Mouse (Mus musculus): Measurements from ENCODE around the gene Ccr8. TPM values are rescaled to one million over a fixed set of nuclear protein-coding genes. Genes with fewer than 3 reads are reported as not detected.
"Not testable (repeated sequence)": the region's sequence is repeated elsewhere in the genome, so short reads cannot be mapped to it uniquely, and the experiment has no call there.

Gene Ccr8
- polyA plus RNA-seq, 1 experiment from 2014 or later, result 0.07 TPM

DNA sequence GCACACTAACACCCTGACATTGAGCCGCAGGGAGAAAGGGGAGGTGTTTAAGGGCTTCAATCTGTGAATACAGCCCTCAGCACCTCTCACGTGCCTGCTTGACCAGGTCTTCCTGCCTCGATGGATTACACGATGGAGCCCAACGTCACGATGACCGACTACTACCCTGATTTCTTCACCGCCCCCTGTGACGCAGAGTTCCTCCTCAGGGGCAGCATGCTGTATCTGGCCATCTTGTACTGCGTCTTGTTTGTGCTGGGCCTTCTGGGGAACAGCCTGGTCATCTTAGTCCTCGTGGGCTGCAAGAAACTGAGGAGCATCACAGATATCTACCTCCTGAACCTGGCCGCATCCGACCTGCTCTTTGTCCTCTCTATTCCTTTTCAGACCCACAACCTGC, 1.8 kb downstream of the Ccr8 start:
- no peaks in the 10 kb centered on the region for H3K36me3 ChIP-seq (ENCODE audit: control insufficient read depth, insufficient read depth, low read length)
- no peak overlapping the region for H3K9ac ChIP-seq (ENCODE audit: low read length)
- WGBS, result 88% methylated on average over 13 of the region's 13 CpGs
- TF ChIP-seq CTCF (IDR thresholded peaks at IDR 0.05; ENCODE audit: low read depth), result no peak
- no peak overlapping the region for H3K27ac ChIP-seq (replicated peaks)
- no peak for DNase-seq (ENCODE audit: low spot score)
- H3K9me3 ChIP-seq (ENCODE audit: control insufficient read depth, low read length), result no peaks in the 10 kb centered on the region
- no peaks in the 10 kb centered on the region for H3K4me1 ChIP-seq (replicated peaks; ENCODE audit: control insufficient read depth, insufficient read depth)
- ATAC-seq (ENCODE audit: low FRiP score, low TSS enrichment), result no peak
- H3K4me2 ChIP-seq (replicated peaks; ENCODE audit: low read depth), result no peak overlapping the region
- no peaks in the 10 kb centered on the region for H3K27me3 ChIP-seq (ENCODE audit: control insufficient read depth, insufficient read depth, low read length)
- H3K4me3 ChIP-seq (ENCODE audit: low read depth, low read length), result no peak overlapping the region

DNA sequence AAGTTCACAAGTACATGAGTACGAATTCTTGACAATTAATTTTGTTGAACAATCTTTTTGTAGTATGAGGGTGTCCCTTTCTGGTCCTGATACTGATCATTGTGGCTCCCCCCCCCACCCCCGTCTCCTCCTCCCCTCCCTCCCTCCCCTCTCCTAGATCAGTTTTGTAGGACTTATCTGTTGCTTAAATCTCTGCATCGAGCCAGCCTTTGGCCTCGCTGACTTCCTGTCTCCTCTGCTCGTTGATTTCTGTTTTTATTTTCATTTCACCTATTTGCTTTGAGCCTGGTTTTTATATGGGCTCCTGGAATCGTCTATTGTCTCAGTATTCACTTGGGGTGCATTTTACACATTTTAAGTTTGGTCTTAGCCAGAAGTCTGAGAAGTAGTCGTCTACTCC, 4.0 kb downstream of the Ccr8 start:
- DNase-seq (ENCODE audit: low spot score), result no peak

DNA sequence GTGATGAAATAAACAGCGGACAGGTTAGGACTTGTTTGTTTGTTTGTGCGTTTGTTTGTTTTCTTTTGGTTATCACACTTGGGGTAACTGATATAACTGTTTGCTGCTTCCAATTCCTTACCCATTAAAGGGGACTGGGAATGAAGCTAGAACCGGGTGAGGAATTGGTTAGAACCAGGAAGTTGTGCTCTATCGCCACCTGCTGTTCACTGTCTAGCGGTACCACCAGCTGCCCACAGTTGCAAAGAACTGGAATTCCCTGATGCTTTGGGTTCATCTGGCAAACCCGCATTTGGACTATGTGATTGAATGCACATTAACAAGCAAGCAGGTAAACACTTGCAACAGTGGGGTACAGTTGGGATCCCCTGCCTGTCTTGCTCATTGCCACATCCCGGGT, 6.8 kb downstream of the Ccr8 start:
- Histone ChIP-seq H3K4me2 (replicated peaks; ENCODE audit: low read depth) (no peak overlapping the region), H3K36me3 (ENCODE audit: control insufficient read depth, insufficient read depth, low read length) (no peaks in the 10 kb centered on the region), H3K9me3 (ENCODE audit: control insufficient read depth, low read length) (no peaks in the 10 kb centered on the region), H3K4me1 (replicated peaks; ENCODE audit: control insufficient read depth, insufficient read depth) (no peaks in the 10 kb centered on the region), H3K27me3 (ENCODE audit: control insufficient read depth, insufficient read depth, low read length) (no peaks in the 10 kb centered on the region), H3K4me3 (ENCODE audit: low read depth, low read length) (no peak overlapping the region), H3K9ac (ENCODE audit: low read length) (no peak overlapping the region), H3K27ac (replicated peaks) (no peak overlapping the region)
- TF ChIP-seq CTCF (IDR thresholded peaks at IDR 0.05; ENCODE audit: low read depth) (peak; percentile 93), EP300 (optimal IDR thresholded peaks at IDR 0.05) (no peak)
- ATAC-seq (ENCODE audit: low FRiP score, low TSS enrichment) (peak; percentile 74), DNase-seq (ENCODE audit: low spot score) (peak; percentile 73)
- 20% methylated on average over 7 of the region's 7 CpGs for WGBS

More for the DNA sequence above, 4.0 kb downstream of the Ccr8 start:
- Histone ChIP-seq H3K4me1 (replicated peaks; ENCODE audit: control insufficient read depth, insufficient read depth) (no peaks in the 10 kb centered on the region), H3K27ac (replicated peaks) (no peak overlapping the region), H3K4me2 (replicated peaks; ENCODE audit: low read depth) (no peak overlapping the region), H3K9me3 (ENCODE audit: control insufficient read depth, low read length) (no peaks in the 10 kb centered on the region), H3K9ac (ENCODE audit: low read length) (no peak overlapping the region), H3K4me3 (ENCODE audit: low read depth, low read length) (no peak overlapping the region), H3K36me3 (ENCODE audit: control insufficient read depth, insufficient read depth, low read length) (no peaks in the 10 kb centered on the region), H3K27me3 (ENCODE audit: control insufficient read depth, insufficient read depth, low read length) (no peaks in the 10 kb centered on the region)
- WGBS, result 60% methylated on average over 7 of the region's 7 CpGs
- ATAC-seq (ENCODE audit: low FRiP score, low TSS enrichment), result no peak
- TF ChIP-seq EP300 (optimal IDR thresholded peaks at IDR 0.05) (no peak), CTCF (IDR thresholded peaks at IDR 0.05; ENCODE audit: low read depth) (no peak)

DNA sequence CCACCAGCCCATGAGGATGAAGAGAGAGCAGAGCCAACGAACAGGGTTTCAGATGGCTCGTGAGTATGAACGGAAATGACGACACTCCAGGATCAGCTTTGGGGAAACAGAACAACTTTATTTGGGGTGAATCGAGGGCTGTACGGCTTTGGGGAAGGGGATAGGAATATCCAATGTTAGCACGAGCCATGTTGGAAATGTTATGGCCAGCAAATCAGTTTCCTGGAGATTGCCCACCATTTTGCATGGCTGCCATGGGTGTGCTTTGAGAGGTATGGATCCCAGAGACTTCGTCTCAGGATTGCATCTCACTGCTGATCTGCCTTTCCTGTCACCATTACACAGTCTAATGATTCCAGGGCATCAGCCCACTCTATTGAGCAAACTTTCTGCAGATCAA, 7.4 kb downstream of the Ccr8 start:
- no peak for TF ChIP-seq CTCF (IDR thresholded peaks at IDR 0.05; ENCODE audit: low read depth)
- no peak for TF ChIP-seq EP300 (optimal IDR thresholded peaks at IDR 0.05)
- no peaks in the 10 kb centered on the region for H3K27me3 ChIP-seq (ENCODE audit: control insufficient read depth, insufficient read depth, low read length)
- H3K27ac ChIP-seq (replicated peaks), result no peak overlapping the region
- ATAC-seq (ENCODE audit: low FRiP score, low TSS enrichment), result no peak
- H3K36me3 ChIP-seq (ENCODE audit: control insufficient read depth, insufficient read depth, low read length), result no peaks in the 10 kb centered on the region
- no peak for DNase-seq (ENCODE audit: low spot score)
- H3K9me3 ChIP-seq (ENCODE audit: control insufficient read depth, low read length), result no peaks in the 10 kb centered on the region
- H3K4me3 ChIP-seq (ENCODE audit: low read depth, low read length), result no peak overlapping the region
- no peak overlapping the region for H3K9ac ChIP-seq (ENCODE audit: low read length)
- no peaks in the 10 kb centered on the region for H3K4me1 ChIP-seq (replicated peaks; ENCODE audit: control insufficient read depth, insufficient read depth)
- no peak overlapping the region for H3K4me2 ChIP-seq (replicated peaks; ENCODE audit: low read depth)
- 88% methylated on average over 8 of the region's 8 CpGs for WGBS

DNA sequence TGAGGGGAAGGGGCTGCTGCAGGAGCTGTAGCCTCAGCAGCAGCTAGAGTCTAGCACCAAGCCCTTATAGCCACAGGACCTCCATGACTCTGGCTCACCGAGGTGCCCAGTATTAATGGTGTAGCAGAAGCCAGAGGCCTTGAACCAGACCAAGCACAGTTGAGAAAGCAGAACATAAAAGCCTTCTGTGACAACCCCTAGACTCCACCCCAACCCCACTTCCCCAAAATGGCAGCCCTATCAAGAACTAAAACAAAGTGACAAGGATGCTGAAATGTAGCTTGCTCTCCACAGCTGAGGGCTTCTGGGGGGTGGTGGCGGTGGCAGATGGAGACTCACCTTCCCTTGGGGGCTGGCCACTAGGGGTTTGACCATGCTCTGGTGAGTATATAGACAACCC, 9.3 kb downstream of the Ccr8 start:
- ATAC-seq (ENCODE audit: low FRiP score, low TSS enrichment) (no peak), DNase-seq (ENCODE audit: low spot score) (no peak)
- Histone ChIP-seq H3K4me3 (ENCODE audit: low read depth, low read length) (no peak overlapping the region), H3K9ac (ENCODE audit: low read length) (no peak overlapping the region), H3K4me2 (replicated peaks; ENCODE audit: low read depth) (no peak overlapping the region), H3K27ac (replicated peaks) (no peak overlapping the region), H3K36me3 (ENCODE audit: control insufficient read depth, insufficient read depth, low read length) (no peaks in the 10 kb centered on the region), H3K4me1 (replicated peaks; ENCODE audit: control insufficient read depth, insufficient read depth) (no peaks in the 10 kb centered on the region), H3K27me3 (ENCODE audit: control insufficient read depth, insufficient read depth, low read length) (no peaks in the 10 kb centered on the region), H3K9me3 (ENCODE audit: control insufficient read depth, low read length) (no peaks in the 10 kb centered on the region)
- TF ChIP-seq EP300 (optimal IDR thresholded peaks at IDR 0.05), result no peak
- no peak for TF ChIP-seq CTCF (IDR thresholded peaks at IDR 0.05; ENCODE audit: low read depth)
- 97% methylated on average over 2 of the region's 2 CpGs for WGBS

DNA sequence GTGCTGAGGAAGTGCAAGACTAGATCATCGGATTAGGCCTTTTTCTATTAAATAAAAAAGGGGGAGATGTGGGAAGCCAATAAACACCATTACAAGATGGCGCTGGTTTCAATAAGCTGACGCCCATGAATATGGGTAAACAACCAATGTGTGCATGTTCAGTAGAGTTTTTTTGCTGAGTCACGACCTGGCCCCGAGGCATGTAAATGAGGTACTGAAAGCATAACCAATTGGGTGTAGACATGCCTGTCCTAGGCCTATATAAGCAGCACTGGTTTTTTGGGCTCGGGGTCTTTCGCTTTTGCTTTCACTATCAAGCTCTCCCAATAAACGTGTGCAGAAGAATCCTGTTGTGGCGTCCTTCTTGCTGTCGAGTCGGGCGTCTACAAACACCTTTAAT, 17.0 kb downstream of the Ccr8 start:
- not testable (repeated sequence) for H3K27ac ChIP-seq (replicated peaks); H3K4me3 ChIP-seq (ENCODE audit: low read depth, low read length); H3K9ac ChIP-seq (ENCODE audit: low read length); H3K9me3 ChIP-seq (ENCODE audit: control insufficient read depth, low read length); H3K4me2 ChIP-seq (replicated peaks; ENCODE audit: low read depth); H3K4me1 ChIP-seq (replicated peaks; ENCODE audit: control insufficient read depth, insufficient read depth); ATAC-seq (ENCODE audit: low FRiP score, low TSS enrichment); H3K36me3 ChIP-seq (ENCODE audit: control insufficient read depth, insufficient read depth, low read length); H3K27me3 ChIP-seq (ENCODE audit: control insufficient read depth, insufficient read depth, low read length)
- WGBS, result 95% methylated on average over 12 of the region's 12 CpGs
- DNase-seq (ENCODE audit: low spot score), result peak; percentile 11
